Mouse (Mus musculus) intestine, embryonic 14.5 days (tissue): ENCODE measurements around the gene Map4k2. TPM values are rescaled to one million over a fixed set of nuclear protein-coding genes. Genes with fewer than 3 reads are reported as not detected.
A peak's percentile ranks its signal among the peaks of the same experiment; 100 is the strongest.

ENCODE experiments used
- ATAC-seq: fragments of 200-750 bp; cut with Nextera tagmentation; replicated peaks from 2 replicates; pipeline ENCODE4 v1.8.0; 2017; ENCODE audit warnings: low read depth, moderate number of reproducible peaks, moderate TSS enrichment, moderate library complexity; ENCODE audit not compliant: low FRiP score, low TSS enrichment
- DNase-seq: peaks from one replicate; pipeline ENCODE4 v3.0.0-alpha.2; 2018; ENCODE audit warnings: low spot score
- H3K27ac ChIP-seq: fragments of 300-500 bp; sonication (generic); 2 replicates; pipeline ENCODE4 v1.5.1; 2014; ENCODE audit warnings: low read depth, mild to moderate bottlenecking, control low read depth
- H3K27me3 ChIP-seq: fragments of 300-500 bp; sonication (generic); replicated peaks from 2 replicates; pipeline ENCODE4 v1.6.1; 2014; ENCODE audit warnings: low read length, control low read depth; ENCODE audit not compliant: control insufficient read depth, insufficient read depth
- H3K36me3 ChIP-seq: fragments of 300-500 bp; sonication (generic); 2 replicates; pipeline ENCODE4 v1.6.1; 2014; ENCODE audit warnings: low read length, control low read depth; ENCODE audit not compliant: control insufficient read depth, insufficient read depth
- H3K4me1 ChIP-seq: fragments of 300-500 bp; sonication (generic); replicated peaks from 2 replicates; pipeline ENCODE4 v1.6.1; 2014; ENCODE audit warnings: low read length, control low read depth, mixed read lengths; ENCODE audit not compliant: control insufficient read depth, insufficient read depth
- H3K4me2 ChIP-seq: fragments of 300-500 bp; sonication (generic); 2 replicates; pipeline ENCODE4 v1.6.1; 2014; ENCODE audit warnings: low read length
- H3K4me3 ChIP-seq: fragments of 300-500 bp; sonication (generic); 2 replicates; pipeline ENCODE4 v1.5.1; 2014; ENCODE audit warnings: low read depth, low read length, control low read depth, mixed read lengths
- H3K9ac ChIP-seq: fragments of 300-500 bp; sonication (generic); 2 replicates; pipeline ENCODE4 v1.6.1; 2014; ENCODE audit warnings: mild to moderate bottlenecking, low read length
- H3K9me3 ChIP-seq: fragments of 300-500 bp; sonication (generic); 2 replicates; pipeline ENCODE4 v1.6.1; 2016; ENCODE audit warnings: low read length, control low read depth; ENCODE audit not compliant: control insufficient read depth
- WGBS: fragments of 180-500 bp; shearing (Covaris S2); extraction: QIAGEN DNeasy Blood & Tissue Kit; methylation state at CpG from one replicate; pipeline ENCODE4 v1.1.7; 2014; 5-methylcytosine and 5-hydroxymethylcytosine counted together
- polyA plus RNA-seq: library from polyadenylated mRNA; unstranded; fragments of >200 nt; fragmentation: Nextera tagmentation; extraction: Ambion mirVana; gene quantifications from 2 replicates; pipeline ENCODE4 v1.2.1, GENCODE M21; 2014

Gene Map4k2
- polyA plus RNA-seq, 1 experiment from 2014 or later, result 7.6 TPM

DNA sequence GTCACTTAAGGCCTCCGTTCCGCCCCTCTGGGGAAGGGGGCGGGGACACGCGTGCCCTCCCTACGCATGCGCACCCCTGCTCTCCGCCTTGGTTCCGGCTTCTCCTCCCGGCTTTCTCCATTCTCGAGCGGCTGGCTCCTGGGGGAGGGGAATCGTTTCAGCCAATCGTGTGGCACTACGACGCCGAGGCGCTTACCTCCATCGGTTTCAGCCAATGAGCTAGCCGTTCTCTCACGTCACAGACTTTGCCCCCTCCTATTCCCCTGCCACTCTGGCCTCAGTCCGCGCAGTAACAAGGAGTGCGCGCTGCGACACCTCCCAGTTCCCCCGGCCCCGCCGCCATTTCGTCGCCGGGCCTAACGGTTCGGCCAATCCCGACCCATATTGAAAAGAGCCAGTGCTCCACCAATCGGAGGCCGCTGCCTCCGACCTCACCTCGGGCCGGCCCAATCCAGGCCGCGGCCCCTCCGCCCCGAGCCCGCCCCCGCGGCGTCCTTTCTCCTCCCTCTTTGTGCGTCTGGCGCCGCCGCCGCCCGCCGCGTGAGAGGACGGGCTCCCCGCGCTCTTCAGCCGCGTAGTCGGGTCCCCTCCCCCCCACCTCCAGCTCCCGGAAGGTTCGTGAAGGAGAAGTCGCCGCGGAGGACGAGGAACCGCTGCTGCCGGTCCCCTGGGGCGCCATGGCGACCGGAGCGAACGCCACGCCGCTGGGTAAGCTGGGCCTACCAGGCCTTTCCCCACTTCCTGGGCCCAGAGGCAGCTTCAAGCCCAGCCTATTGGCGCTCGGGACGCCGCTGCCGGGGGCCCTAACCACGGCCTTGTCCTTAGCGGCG, 22.7 kb downstream of the Map4k2 start, which contains the start of gene Sf1:
Gene Sf1 (plus strand): TSS at position 280 of the 830 bp plus-strand sequence.
- Histone ChIP-seq H3K27me3 (no peaks in the 10 kb centered on the region), H3K4me3 (peak within 1 kb of the TSS; percentile 93), H3K4me2 (peak within 1 kb of the TSS; percentile 60), H3K9me3 (no peaks in the 10 kb centered on the region), H3K9ac (peak within 1 kb of the TSS; percentile 99), H3K36me3 (peaks cover 46% of the 10 kb centered on the region), H3K27ac (peak within 1 kb of the TSS; percentile 98), H3K4me1 (peaks cover 14% of the 10 kb centered on the region)
- peak; percentile 97 for DNase-seq
- peak; percentile 98 for ATAC-seq
- WGBS, result 1% methylated on average over 83 of the region's 85 CpGs

DNA sequence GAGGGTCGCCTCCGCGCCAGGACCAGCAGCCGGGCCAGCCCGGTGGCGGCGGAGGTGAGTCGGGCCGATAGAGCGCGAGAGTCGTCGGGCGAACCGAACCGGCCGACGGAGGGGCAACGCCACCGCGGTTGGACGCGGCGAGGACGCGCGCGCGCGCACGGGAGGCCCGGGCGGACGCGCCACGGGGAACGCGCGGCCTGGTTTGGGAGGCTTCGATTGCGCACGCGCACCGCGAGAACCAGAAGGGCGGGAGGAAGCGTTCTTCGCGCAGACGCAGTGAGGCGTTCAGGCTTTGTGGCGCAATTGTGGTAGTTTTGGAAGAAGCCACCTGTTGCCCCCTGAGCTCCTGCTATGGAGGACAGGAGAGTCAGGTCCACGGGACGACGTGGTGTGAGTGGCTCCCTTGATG, 23.4 kb downstream of the Map4k2 start:
- peak; percentile 89 for DNase-seq
- H3K4me1 ChIP-seq, result peaks cover 14% of the 10 kb centered on the region
- peak overlapping the region; percentile 93 for H3K4me3 ChIP-seq
- H3K9me3 ChIP-seq, result no peaks in the 10 kb centered on the region
- H3K27ac ChIP-seq, result peak overlapping the region; percentile 98
- no peaks in the 10 kb centered on the region for H3K27me3 ChIP-seq
- H3K9ac ChIP-seq, result peak overlapping the region; percentile 99
- peak overlapping the region; percentile 60 for H3K4me2 ChIP-seq
- 0% methylated on average over 55 of the region's 55 CpGs for WGBS
- H3K36me3 ChIP-seq, result peaks cover 53% of the 10 kb centered on the region
- ATAC-seq, result no peak; the same call in 1 of the 2 replicates

DNA sequence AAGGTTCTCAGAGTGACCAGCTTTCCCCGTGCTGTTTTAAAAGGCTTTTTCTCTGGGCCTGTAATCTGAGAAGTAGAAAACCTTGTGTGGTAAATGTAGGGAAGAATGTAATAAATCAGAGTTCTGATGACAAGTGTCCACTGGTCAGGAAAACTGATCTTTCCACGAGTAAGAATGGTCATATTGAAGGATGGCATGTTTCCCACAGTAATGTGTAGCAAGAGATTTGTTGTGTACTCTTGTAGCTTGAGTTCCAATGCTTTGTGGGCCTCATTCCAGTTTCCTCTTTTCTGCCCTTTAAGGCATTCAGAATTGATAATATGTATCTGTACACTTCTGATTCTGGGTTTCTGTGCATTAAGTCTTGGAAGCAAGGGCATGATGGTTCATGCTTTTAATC, 23.9 kb downstream of the Map4k2 start:
- ATAC-seq (no peak), DNase-seq (no peak)
- WGBS, result 1% methylated on average over 2 of the region's 2 CpGs
- Histone ChIP-seq H3K4me1 (peaks cover 14% of the 10 kb centered on the region), H3K4me2 (peak overlapping the region; percentile 60), H3K36me3 (peaks cover 58% of the 10 kb centered on the region), H3K27me3 (no peaks in the 10 kb centered on the region), H3K9ac (peak overlapping the region; percentile 99), H3K27ac (no peak overlapping the region), H3K9me3 (no peaks in the 10 kb centered on the region), H3K4me3 (peak overlapping the region; percentile 93)

GRCm38 (mm10) chr19:6370175-6370574, 29.2 kb downstream of the Map4k2 start:
- ATAC-seq, result no peak
- peaks cover 10% of the 10 kb centered on the region for H3K4me1 ChIP-seq

GRCm38 (mm10) chr19:6372433-6372832, 31.5 kb downstream of the Map4k2 start:
- H3K9ac ChIP-seq, result no peak overlapping the region
- H3K4me3 ChIP-seq, result no peak overlapping the region
- H3K27me3 ChIP-seq, result no peaks in the 10 kb centered on the region
- DNase-seq (no peak), ATAC-seq (no peak)
- 95% methylated on average over 3 of the region's 3 CpGs for WGBS
- no peak overlapping the region for H3K4me2 ChIP-seq
- no peaks in the 10 kb centered on the region for H3K9me3 ChIP-seq
- peaks cover 100% of the 10 kb centered on the region for H3K36me3 ChIP-seq
- no peak overlapping the region for H3K27ac ChIP-seq
- no peaks in the 10 kb centered on the region for H3K4me1 ChIP-seq

More at GRCm38 (mm10) chr19:6370175-6370574, 29.2 kb downstream of the Map4k2 start:
- Histone ChIP-seq H3K4me2 (no peak overlapping the region), H3K27me3 (no peaks in the 10 kb centered on the region), H3K9me3 (no peaks in the 10 kb centered on the region), H3K36me3 (peaks cover 98% of the 10 kb centered on the region), H3K4me3 (no peak overlapping the region), H3K27ac (no peak overlapping the region), H3K9ac (no peak overlapping the region)
- 87% methylated on average over 2 of the region's 2 CpGs for WGBS
- DNase-seq, result no peak

GRCm38 (mm10) chr19:6373539-6374400, 32.8 kb downstream of the Map4k2 start:
- 73% methylated on average over 12 of the region's 12 CpGs for WGBS
- H3K4me2 ChIP-seq, result no peak overlapping the region
- H3K9ac ChIP-seq, result no peak overlapping the region
- H3K9me3 ChIP-seq, result no peaks in the 10 kb centered on the region
- ATAC-seq (no peak), DNase-seq (peak; percentile 91)
- no peaks in the 10 kb centered on the region for H3K4me1 ChIP-seq
- no peak overlapping the region for H3K4me3 ChIP-seq
- H3K36me3 ChIP-seq, result peaks cover 99% of the 10 kb centered on the region
- no peak overlapping the region for H3K27ac ChIP-seq
- H3K27me3 ChIP-seq, result no peaks in the 10 kb centered on the region

- 97% methylated on average over 10 of the region's 10 CpGs for WGBS
- no peaks in the 10 kb centered on the region for H3K27me3 ChIP-seq
- H3K9me3 ChIP-seq, result no peaks in the 10 kb centered on the region
- no peak overlapping the region for H3K4me3 ChIP-seq
- no peak for ATAC-seq
- H3K27ac ChIP-seq, result no peak overlapping the region
- no peaks in the 10 kb centered on the region for H3K4me1 ChIP-seq
- peaks cover 99% of the 10 kb centered on the region for H3K36me3 ChIP-seq
- H3K9ac ChIP-seq, result no peak overlapping the region
- no peak overlapping the region for H3K4me2 ChIP-seq
- no peak for DNase-seq
Measured at GRCm38 (mm10) chr19:6374571-6374970, 33.6 kb downstream of the Map4k2 start.

GRCm38 (mm10) chr19:6375423-6376254, 34.7 kb downstream of the Map4k2 start:
- WGBS, result 94% methylated on average over 42 of the region's 42 CpGs
- no peak overlapping the region for H3K27ac ChIP-seq
- H3K4me3 ChIP-seq, result no peak overlapping the region
- no peak overlapping the region for H3K9ac ChIP-seq
- DNase-seq (no peak), ATAC-seq (no peak)
- no peaks in the 10 kb centered on the region for H3K4me1 ChIP-seq
- H3K9me3 ChIP-seq, result no peaks in the 10 kb centered on the region
- peaks cover 89% of the 10 kb centered on the region for H3K36me3 ChIP-seq
- no peaks in the 10 kb centered on the region for H3K27me3 ChIP-seq
- no peak overlapping the region for H3K4me2 ChIP-seq
